Mouse (Mus musculus): ENCODE data around the gene Lbx1. TPM values are rescaled to one million over a fixed set of nuclear protein-coding genes. Genes with fewer than 3 reads are reported as not detected.
A peak's percentile ranks its signal among the peaks of the same experiment; 100 is the strongest.

Gene Lbx1
- polyA plus RNA-seq, 1 experiment from 2014 or later: not detected

DNA sequence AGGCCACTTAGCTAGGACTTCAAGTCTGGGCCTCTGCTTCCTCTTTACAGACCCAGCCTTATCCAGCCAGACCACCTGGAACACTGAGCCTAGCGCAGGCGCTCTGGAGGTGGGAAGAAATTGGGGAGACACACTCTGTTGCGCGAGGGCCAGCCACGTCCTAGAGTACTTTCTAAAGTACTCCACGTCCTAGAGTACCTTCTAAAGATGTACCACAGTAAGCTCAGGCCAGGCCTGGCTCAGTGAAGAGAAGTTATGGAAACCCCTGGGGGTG is 11.4 kb downstream of the Lbx1 start:
- 6% methylated on average over 6 of the region's 6 CpGs for WGBS
- Histone ChIP-seq H3K4me2 (ENCODE audit: low read depth, low read length) (peak overlapping the region; percentile 37; the same call in 1 of the 2 replicates), H3K27ac (ENCODE audit: low read length) (no peak overlapping the region), H3K9me3 (replicated peaks; ENCODE audit: control insufficient read depth, low read length) (no peaks in the 10 kb centered on the region), H3K4me3 (ENCODE audit: low read length) (peak overlapping the region; percentile 30), H3K27me3 (ENCODE audit: control insufficient read depth, insufficient read depth, low read length) (peaks cover 72% of the 10 kb centered on the region), H3K36me3 (ENCODE audit: control insufficient read depth, insufficient read depth) (no peaks in the 10 kb centered on the region), H3K4me1 (ENCODE audit: control insufficient read depth, insufficient read depth, low read length) (peaks cover 7% of the 10 kb centered on the region), H3K9ac (ENCODE audit: low read length) (no peak overlapping the region)
- ATAC-seq (replicated peaks; ENCODE audit: extremely low read depth, insufficient read depth, low FRiP score): no peak

- Histone ChIP-seq H3K9me3 (replicated peaks; ENCODE audit: control insufficient read depth, low read length) (no peaks in the 10 kb centered on the region), H3K36me3 (ENCODE audit: control insufficient read depth, insufficient read depth) (no peaks in the 10 kb centered on the region), H3K27me3 (ENCODE audit: control insufficient read depth, insufficient read depth, low read length) (peaks cover 70% of the 10 kb centered on the region), H3K9ac (ENCODE audit: low read length) (no peak overlapping the region), H3K4me1 (ENCODE audit: control insufficient read depth, insufficient read depth, low read length) (peaks cover 7% of the 10 kb centered on the region), H3K27ac (ENCODE audit: low read length) (no peak overlapping the region), H3K4me2 (ENCODE audit: low read depth, low read length) (peak overlapping the region; percentile 37), H3K4me3 (ENCODE audit: low read length) (peak overlapping the region; percentile 30)
- 3% methylated on average over 49 of the region's 49 CpGs for WGBS
- no peak for ATAC-seq (replicated peaks; ENCODE audit: extremely low read depth, insufficient read depth, low FRiP score)
Measured at GRCm38 (mm10) chr19:45223413-45224285, 12.0 kb downstream of the Lbx1 start.

DNA sequence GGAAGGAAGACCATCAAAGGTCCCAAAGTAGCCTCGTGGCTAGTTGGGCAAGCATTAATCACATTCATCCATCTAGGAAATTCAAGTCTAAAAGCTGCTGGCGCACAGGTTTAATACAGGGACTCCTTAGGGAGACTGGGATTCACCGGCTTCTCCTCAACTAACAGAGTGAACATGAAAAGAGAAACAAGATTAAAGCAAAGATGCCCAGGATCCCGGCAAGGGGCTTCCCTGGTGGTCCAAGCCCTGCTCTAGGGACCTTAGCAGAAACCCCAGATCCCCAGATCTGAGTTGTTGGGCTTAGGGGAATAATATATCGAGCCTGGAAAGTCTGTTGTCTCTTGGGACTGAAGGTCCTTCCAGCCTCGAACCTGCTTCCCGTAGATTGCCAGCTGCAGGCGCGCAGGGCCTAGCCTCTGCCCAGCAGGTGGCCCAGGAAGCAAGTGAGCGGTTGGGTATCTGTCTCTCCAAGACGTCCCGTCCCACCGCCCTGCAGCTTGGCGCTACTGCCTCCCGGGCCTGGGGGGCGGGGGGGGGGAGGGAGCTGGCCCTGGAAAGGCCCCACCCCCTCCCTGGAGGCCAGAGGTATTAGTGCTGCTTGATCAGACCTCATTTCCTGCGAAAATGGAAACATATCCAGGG is 13.3 kb downstream of the Lbx1 start:
- Histone ChIP-seq H3K9me3 (replicated peaks; ENCODE audit: control insufficient read depth, low read length) (no peaks in the 10 kb centered on the region), H3K4me1 (ENCODE audit: control insufficient read depth, insufficient read depth, low read length) (peaks cover 7% of the 10 kb centered on the region), H3K9ac (ENCODE audit: low read length) (no peak overlapping the region), H3K27ac (ENCODE audit: low read length) (no peak overlapping the region), H3K36me3 (ENCODE audit: control insufficient read depth, insufficient read depth) (no peaks in the 10 kb centered on the region), H3K4me2 (ENCODE audit: low read depth, low read length) (no peak overlapping the region), H3K27me3 (ENCODE audit: control insufficient read depth, insufficient read depth, low read length) (peaks cover 61% of the 10 kb centered on the region), H3K4me3 (ENCODE audit: low read length) (no peak overlapping the region)
- no peak for ATAC-seq (replicated peaks; ENCODE audit: extremely low read depth, insufficient read depth, low FRiP score)
- 12% methylated on average over 17 of the region's 17 CpGs for WGBS

GRCm38 (mm10) chr19:45221458-45221783 is 14.2 kb downstream of the Lbx1 start:
- H3K4me3 ChIP-seq (ENCODE audit: low read length): peak overlapping the region; percentile 47
- peaks cover 7% of the 10 kb centered on the region for H3K4me1 ChIP-seq (ENCODE audit: control insufficient read depth, insufficient read depth, low read length)
- H3K36me3 ChIP-seq (ENCODE audit: control insufficient read depth, insufficient read depth): no peaks in the 10 kb centered on the region
- H3K27me3 ChIP-seq (ENCODE audit: control insufficient read depth, insufficient read depth, low read length): peaks cover 53% of the 10 kb centered on the region
- H3K9ac ChIP-seq (ENCODE audit: low read length): peak overlapping the region; percentile 12; the same call in 1 of the 2 replicates
- 1% methylated on average over 9 of the region's 9 CpGs for WGBS
- H3K4me2 ChIP-seq (ENCODE audit: low read depth, low read length): peak overlapping the region; percentile 81
- H3K9me3 ChIP-seq (replicated peaks; ENCODE audit: control insufficient read depth, low read length): no peaks in the 10 kb centered on the region
- no peak overlapping the region for H3K27ac ChIP-seq (ENCODE audit: low read length)
- ATAC-seq (replicated peaks; ENCODE audit: extremely low read depth, insufficient read depth, low FRiP score): no peak

DNA sequence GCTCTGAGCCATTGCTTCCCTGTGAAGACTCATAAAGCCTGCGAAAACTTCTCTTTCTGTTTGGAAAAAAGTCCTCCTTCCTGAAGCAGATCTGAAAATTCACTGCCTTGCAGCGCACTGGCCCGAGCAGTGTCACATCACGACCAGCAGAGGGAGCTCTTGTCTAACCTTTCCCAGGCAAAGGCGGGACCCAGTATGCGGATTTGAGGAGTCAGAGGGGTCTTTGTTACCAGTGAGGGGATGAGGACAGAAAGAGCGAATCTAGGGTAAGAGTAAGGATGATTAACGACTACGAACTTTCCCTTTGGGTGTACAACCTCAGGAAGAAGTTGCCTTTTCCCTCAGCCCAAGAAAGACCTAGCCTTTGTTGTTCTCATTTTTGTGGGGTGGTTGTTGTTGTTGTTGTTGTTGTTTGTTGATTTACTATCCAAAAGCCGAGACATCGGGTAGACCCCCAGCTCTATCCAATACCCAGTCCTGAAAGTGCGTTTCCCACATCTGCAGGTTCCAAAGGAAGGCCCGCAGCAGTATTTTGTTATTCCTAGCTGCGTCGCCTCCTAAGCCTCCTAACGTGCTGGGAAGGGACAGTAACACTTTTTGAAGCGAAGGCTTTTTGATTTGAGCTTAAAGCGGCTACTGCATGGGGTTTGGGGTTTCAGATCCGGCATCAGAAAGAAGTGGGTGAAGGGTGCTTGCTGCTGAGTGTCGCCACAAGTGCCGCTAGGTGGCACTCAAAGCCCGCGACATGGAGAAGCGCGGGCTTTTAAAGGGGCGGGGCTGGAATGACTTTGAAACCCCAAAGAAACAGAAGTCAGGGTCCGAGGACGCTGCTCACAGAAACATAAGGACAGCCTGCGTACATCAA is 14.8 kb downstream of the Lbx1 start:
- peaks cover 50% of the 10 kb centered on the region for H3K27me3 ChIP-seq (ENCODE audit: control insufficient read depth, insufficient read depth, low read length)
- H3K9me3 ChIP-seq (replicated peaks; ENCODE audit: control insufficient read depth, low read length): no peaks in the 10 kb centered on the region
- H3K4me1 ChIP-seq (ENCODE audit: control insufficient read depth, insufficient read depth, low read length): peaks cover 7% of the 10 kb centered on the region
- H3K4me2 ChIP-seq (ENCODE audit: low read depth, low read length): peak overlapping the region; percentile 81
- peak overlapping the region; percentile 47 for H3K4me3 ChIP-seq (ENCODE audit: low read length)
- WGBS: 1% methylated on average over 29 of the region's 29 CpGs
- H3K27ac ChIP-seq (ENCODE audit: low read length): no peak overlapping the region
- H3K9ac ChIP-seq (ENCODE audit: low read length): peak overlapping the region; percentile 42; the same call in 1 of the 2 replicates
- ATAC-seq (replicated peaks; ENCODE audit: extremely low read depth, insufficient read depth, low FRiP score): peak; percentile 61; the same call in 1 of the 2 replicates
- H3K36me3 ChIP-seq (ENCODE audit: control insufficient read depth, insufficient read depth): no peaks in the 10 kb centered on the region

GRCm38 (mm10) chr19:45216240-45216639 is 19.4 kb downstream of the Lbx1 start:
- 0 out of 2 replicates have a peak, but pooled peaks have one; percentile 32 for ATAC-seq (replicated peaks; ENCODE audit: extremely low read depth, insufficient read depth, low FRiP score)
- Histone ChIP-seq H3K4me1 (ENCODE audit: control insufficient read depth, insufficient read depth, low read length) (peaks cover 4% of the 10 kb centered on the region), H3K9ac (ENCODE audit: low read length) (no peak overlapping the region), H3K4me3 (ENCODE audit: low read length) (no peak overlapping the region), H3K27me3 (ENCODE audit: control insufficient read depth, insufficient read depth, low read length) (peaks cover 7% of the 10 kb centered on the region), H3K36me3 (ENCODE audit: control insufficient read depth, insufficient read depth) (no peaks in the 10 kb centered on the region), H3K4me2 (ENCODE audit: low read depth, low read length) (no peak overlapping the region), H3K9me3 (replicated peaks; ENCODE audit: control insufficient read depth, low read length) (no peaks in the 10 kb centered on the region), H3K27ac (ENCODE audit: low read length) (no peak overlapping the region)
- WGBS: 4% methylated on average over 9 of the region's 9 CpGs

DNA sequence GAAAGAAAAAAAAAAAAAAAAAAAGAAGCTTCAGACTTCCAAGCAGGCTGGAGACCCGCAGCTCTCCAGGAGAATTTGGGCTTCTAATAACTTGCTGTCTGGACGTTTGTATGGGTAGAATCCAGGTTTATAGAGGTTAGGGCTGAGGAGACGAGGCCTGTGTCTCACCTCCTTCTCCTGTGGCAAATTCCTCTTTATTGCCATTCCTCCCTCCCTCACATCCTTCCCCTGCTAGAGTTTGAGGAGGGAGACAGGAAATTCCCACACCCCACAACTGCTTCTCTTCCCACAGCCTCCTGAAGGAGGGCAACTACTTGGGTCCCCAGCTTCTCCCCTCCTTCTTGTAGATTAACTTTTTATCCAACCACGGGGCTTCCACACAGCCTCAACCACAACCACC is 20.2 kb downstream of the Lbx1 start:
- Histone ChIP-seq H3K4me2 (ENCODE audit: low read depth, low read length) (no peak overlapping the region), H3K27me3 (ENCODE audit: control insufficient read depth, insufficient read depth, low read length) (peaks cover 7% of the 10 kb centered on the region), H3K4me1 (ENCODE audit: control insufficient read depth, insufficient read depth, low read length) (no peaks in the 10 kb centered on the region), H3K9ac (ENCODE audit: low read length) (no peak overlapping the region), H3K36me3 (ENCODE audit: control insufficient read depth, insufficient read depth) (no peaks in the 10 kb centered on the region), H3K9me3 (replicated peaks; ENCODE audit: control insufficient read depth, low read length) (no peaks in the 10 kb centered on the region), H3K27ac (ENCODE audit: low read length) (no peak overlapping the region), H3K4me3 (ENCODE audit: low read length) (no peak overlapping the region)
- no peak for ATAC-seq (replicated peaks; ENCODE audit: extremely low read depth, insufficient read depth, low FRiP score)
- WGBS: 58% methylated on average over 4 of the region's 4 CpGs

DNA sequence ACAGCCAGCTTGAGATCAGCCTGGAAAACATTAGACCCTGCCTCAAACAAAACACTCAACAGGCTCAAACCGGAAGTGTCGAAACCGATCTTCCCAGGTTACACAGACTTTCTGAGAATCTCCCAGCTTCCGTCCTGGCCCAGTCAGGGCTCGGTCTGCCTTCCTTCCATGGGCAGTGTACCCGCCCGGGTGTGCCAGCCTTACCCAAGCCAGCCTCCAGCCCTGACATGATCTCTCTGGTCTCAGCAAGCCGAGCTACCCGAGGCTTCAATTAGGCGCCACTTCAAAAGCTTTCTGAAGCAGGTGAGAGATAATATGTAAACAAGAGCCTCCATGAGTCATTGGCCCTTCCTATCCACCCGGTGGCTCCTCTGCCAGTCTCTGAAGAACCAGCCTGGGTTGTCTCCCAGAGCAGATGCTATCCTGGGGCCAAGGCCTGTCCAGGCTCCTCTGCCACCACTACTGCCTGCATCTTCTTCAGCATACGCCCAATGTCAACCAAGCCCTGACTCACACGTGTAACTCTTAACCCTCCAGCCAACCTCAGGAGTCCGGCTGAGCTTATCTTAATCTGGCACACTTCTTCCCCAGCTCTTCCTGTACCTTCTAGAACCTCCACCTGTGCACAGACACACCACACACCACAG is 25.7 kb downstream of the Lbx1 start:
- no peak for ATAC-seq (replicated peaks; ENCODE audit: extremely low read depth, insufficient read depth, low FRiP score)
- WGBS: 69% methylated on average over 14 of the region's 14 CpGs
- H3K36me3 ChIP-seq (ENCODE audit: control insufficient read depth, insufficient read depth): no peaks in the 10 kb centered on the region
- no peaks in the 10 kb centered on the region for H3K9me3 ChIP-seq (replicated peaks; ENCODE audit: control insufficient read depth, low read length)
- H3K4me1 ChIP-seq (ENCODE audit: control insufficient read depth, insufficient read depth, low read length): peaks cover 9% of the 10 kb centered on the region
- H3K4me3 ChIP-seq (ENCODE audit: low read length): no peak overlapping the region
- H3K4me2 ChIP-seq (ENCODE audit: low read depth, low read length): no peak overlapping the region
- H3K27ac ChIP-seq (ENCODE audit: low read length): no peak overlapping the region
- no peaks in the 10 kb centered on the region for H3K27me3 ChIP-seq (ENCODE audit: control insufficient read depth, insufficient read depth, low read length)
- no peak overlapping the region for H3K9ac ChIP-seq (ENCODE audit: low read length)

Measured in heart, embryonic 16.5 days (tissue).